In genomic region chr10:59843125-59843524, GRCm38 (mm10) we compare ENCODE assay signal across 22 mouse cellular contexts. TPM values are rescaled to one million over a fixed set of nuclear protein-coding genes. Genes with fewer than 3 reads are reported as not detected.
DNase-seq lines count a peak whose midpoint lies in the region; ATAC-seq lines count a peak whose summit lies in the region.
"Had no signal": no experiment of that assay in that cellular context is flagged by ENCODE, and none has a peak within 500 bp of the region (broad histone marks: within the 10 kb centered on the region; RNA-seq: fewer than 3 reads in every experiment).

No protein-coding gene starts in this region.

- no peak overlapping the region for H3K4me3 ChIP-seq in neural tube, embryonic 13.5 days
- H3K4me3 ChIP-seq in neural tube, embryonic 15.5 days (replicated peaks): no peak overlapping the region
- no peak overlapping the region for H3K4me3 ChIP-seq in kidney, embryonic 16.5 days (ENCODE audit: low read length)
- H3K4me3 ChIP-seq: embryonic facial prominence, embryonic 12.5 days; forebrain, embryonic 12.5 days; heart, embryonic 10.5 days; hindbrain, embryonic 12.5 days had no signal

- H3K9me3 ChIP-seq in neural tube, embryonic 13.5 days: no peaks in the 10 kb centered on the region
- no peaks in the 10 kb centered on the region for H3K9me3 ChIP-seq in neural tube, embryonic 15.5 days (replicated peaks)
- no peaks in the 10 kb centered on the region for H3K9me3 ChIP-seq in kidney, embryonic 16.5 days (ENCODE audit: low read length)
- H3K9me3 ChIP-seq: embryonic facial prominence, embryonic 12.5 days; forebrain, embryonic 12.5 days; G1E; heart, embryonic 10.5 days; hindbrain, embryonic 12.5 days had no signal

- no peaks in the 10 kb centered on the region for H3K27me3 ChIP-seq in neural tube, embryonic 13.5 days
- no peaks in the 10 kb centered on the region for H3K27me3 ChIP-seq in neural tube, embryonic 15.5 days (replicated peaks)
- H3K27me3 ChIP-seq in kidney, embryonic 16.5 days (ENCODE audit: insufficient read depth, low read length): no peaks in the 10 kb centered on the region
- H3K27me3 ChIP-seq: embryonic facial prominence, embryonic 12.5 days; forebrain, embryonic 12.5 days; hindbrain, embryonic 12.5 days had no signal

- ATAC-seq in neural tube, embryonic 13.5 days (ENCODE audit: low read depth): 0 out of 2 replicates have a peak, but pooled peaks have one; percentile 12
- ATAC-seq in neural tube, embryonic 15.5 days (ENCODE audit: low FRiP score): no peak
- ATAC-seq in kidney, embryonic 16.5 days (ENCODE audit: low FRiP score, low TSS enrichment): no peak
- ATAC-seq: CD4-positive, CD25-positive, alpha-beta regulatory T cell, adult 4 months; forebrain, embryonic 16.5 days; inflammation-experienced regulatory T-cells, adult 6 months had no signal

- peak; percentile 75 to 93 for DNase-seq in adrenal gland, adult (ENCODE audit: inconsistent age in 2 of 2, low spot score in 1 of 2)
- no peak for DNase-seq in adrenal gland, postnatal 4 days (ENCODE audit: low spot score in 2 of 2)
- peak; percentile 35 for DNase-seq in adrenal gland, postnatal 25 days
- DNase-seq in lung, postnatal 25 days (ENCODE audit: low spot score): no peak
- DNase-seq: B cell, adult 2 months; cerebellum, adult 11-12 months; cerebellum, adult 9-10 months; cerebellum, postnatal 25 days; heart, adult 18-20 months; heart, postnatal 10 days; heart, postnatal 4 days had no signal

- peaks cover 20% of the 10 kb centered on the region for H3K4me1 ChIP-seq in neural tube, embryonic 13.5 days (replicated peaks)
- H3K4me1 ChIP-seq in neural tube, embryonic 15.5 days: peaks cover 23% of the 10 kb centered on the region
- H3K4me1 ChIP-seq in kidney, embryonic 16.5 days (ENCODE audit: insufficient read depth, low read length): peaks cover 24% of the 10 kb centered on the region
- H3K4me1 ChIP-seq: embryonic facial prominence, embryonic 12.5 days; forebrain, embryonic 12.5 days had no signal

- H3K36me3 ChIP-seq in neural tube, embryonic 13.5 days: 0 out of 2 replicates have a peak, but pooled peaks cover 6% of the 10 kb centered on the region
- 0 out of 2 replicates have a peak, but pooled peaks cover 3% of the 10 kb centered on the region for H3K36me3 ChIP-seq in neural tube, embryonic 15.5 days
- H3K36me3 ChIP-seq in kidney, embryonic 16.5 days (ENCODE audit: insufficient read depth, low read length): peaks cover 5% of the 10 kb centered on the region; the same call in 1 of the 2 replicates
- H3K36me3 ChIP-seq: embryonic facial prominence, embryonic 12.5 days; forebrain, embryonic 12.5 days had no signal

- H3K9ac ChIP-seq in neural tube, embryonic 13.5 days: no peak overlapping the region
- no peak overlapping the region for H3K9ac ChIP-seq in neural tube, embryonic 15.5 days (replicated peaks)
- H3K9ac ChIP-seq in kidney, embryonic 16.5 days (replicated peaks; ENCODE audit: low read length): no peak overlapping the region
- H3K9ac ChIP-seq: embryonic facial prominence, embryonic 12.5 days; forebrain, embryonic 12.5 days; hindbrain, embryonic 12.5 days had no signal

- WGBS in neural tube, embryonic 13.5 days: 29% methylated on average over 5 of the region's 5 CpGs
- 18% methylated on average over 5 of the region's 5 CpGs for WGBS in neural tube, embryonic 15.5 days
- WGBS in kidney, embryonic 16.5 days: 23% methylated on average over 5 of the region's 5 CpGs

- H3K27ac ChIP-seq in neural tube, embryonic 13.5 days (replicated peaks): no peak overlapping the region
- H3K27ac ChIP-seq in neural tube, embryonic 15.5 days (replicated peaks): no peak overlapping the region
- H3K27ac ChIP-seq in kidney, embryonic 16.5 days (ENCODE audit: low read length): no peak overlapping the region
- H3K27ac ChIP-seq: embryonic facial prominence, embryonic 12.5 days; forebrain, embryonic 12.5 days; heart, embryonic 10.5 days; hindbrain, embryonic 12.5 days had no signal

- H3K4me2 ChIP-seq in neural tube, embryonic 13.5 days: no peak overlapping the region
- H3K4me2 ChIP-seq in neural tube, embryonic 15.5 days: no peak overlapping the region
- H3K4me2 ChIP-seq in kidney, embryonic 16.5 days (replicated peaks; ENCODE audit: low read depth, low read length): no peak overlapping the region
- H3K4me2 ChIP-seq: embryonic facial prominence, embryonic 12.5 days; forebrain, embryonic 12.5 days; hindbrain, embryonic 12.5 days had no signal

RNA-seq across cellular contexts. Expression of gene Dnajb12, which starts 36.2 kb away (rescaled TPM):
- 10 to 100 TPM; 63.9 to 66.3 TPM for total RNA-seq in adrenal gland, postnatal 4 days (2021)
- 20.4 and 21.2 TPM in 2 replicates for polyA plus RNA-seq in neural tube, embryonic 13.5 days (2015; fragmentation: Nextera tagmentation; extraction: Ambion mirVana)
- 17.2 and 20.6 TPM in 2 replicates for polyA plus RNA-seq in neural tube, embryonic 15.5 days (2015; fragmentation: Nextera tagmentation; extraction: Ambion mirVana)
- 65.1 and 69.2 TPM in 2 replicates for total RNA-seq in adrenal gland, postnatal 25 days (2021)
- 30.1 and 32.9 TPM in 2 replicates for polyA plus RNA-seq in kidney, embryonic 16.5 days (2015; fragmentation: Nextera tagmentation; extraction: Ambion mirVana)

Comparison
In these comparisons a context has a peak if more than half of its experiments do, and no peak if none do; other contexts are left out.
1. DNase-seq: peak in adrenal gland, adult (2 of 2) and adrenal gland, postnatal 25 days (single experiment); none in adrenal gland, postnatal 4 days (0 of 2) and lung, postnatal 25 days (single experiment).